In the genomic region with DNA sequence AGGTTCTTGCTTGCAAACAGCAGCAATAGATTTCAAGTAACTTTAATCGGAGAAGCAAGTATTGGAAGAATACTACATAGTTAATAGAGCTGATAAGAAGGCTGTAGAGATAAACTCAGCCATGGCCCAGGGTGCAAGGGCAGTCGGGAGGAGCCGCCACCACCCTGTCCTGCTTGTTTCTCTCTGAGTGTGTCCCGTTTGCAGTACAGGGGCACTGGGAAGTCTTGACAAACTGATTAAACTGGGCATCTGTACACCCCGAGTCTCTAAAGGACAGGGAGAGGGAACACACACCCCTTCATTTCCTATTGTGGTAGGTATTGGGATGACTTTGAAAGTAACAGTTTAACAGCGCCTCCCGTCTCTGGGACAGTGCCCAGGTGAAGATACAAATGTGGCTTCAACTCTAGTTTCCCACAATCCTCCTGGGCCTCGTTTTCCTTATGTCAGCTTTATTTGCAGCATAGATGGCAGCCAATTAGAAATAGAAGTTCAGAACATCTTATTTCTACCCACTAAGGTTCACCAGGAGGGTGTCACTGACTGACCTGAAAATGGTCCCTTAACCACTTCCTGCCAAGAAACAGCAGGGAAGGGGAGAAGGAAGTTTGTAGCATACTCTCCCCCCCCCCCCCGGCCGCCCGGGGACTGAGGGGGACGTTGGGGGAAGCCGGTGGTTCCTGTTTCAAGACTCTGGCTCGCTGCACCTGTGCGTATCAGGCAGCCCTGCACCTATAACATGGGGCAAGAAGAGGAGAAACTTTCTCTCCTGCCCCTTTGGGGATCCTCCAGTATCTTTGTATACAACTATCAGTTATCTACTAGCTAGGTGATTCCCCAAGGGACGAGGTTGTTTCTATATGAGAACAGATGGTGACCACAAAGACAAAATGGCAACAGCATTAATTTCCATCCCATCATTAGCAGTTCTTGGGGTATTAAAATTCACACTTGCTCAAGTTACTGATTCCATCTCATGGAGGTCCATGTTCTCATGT, we compare ENCODE assay signal across 18 mouse cellular contexts. TPM values are rescaled to one million over a fixed set of nuclear protein-coding genes. Genes with fewer than 3 reads are reported as not detected.
DNase-seq lines count a peak whose midpoint lies in the region; ATAC-seq and TF ChIP-seq lines count a peak whose summit lies in the region.
"Had no signal": no experiment of that assay in that cellular context is flagged by ENCODE, and none has a peak within 500 bp of the region (broad histone marks: within the 10 kb centered on the region; RNA-seq: fewer than 3 reads in every experiment).

No protein-coding gene starts in this region.

- no peaks in the 10 kb centered on the region for H3K27me3 ChIP-seq in spleen, adult 2 months (ENCODE audit: control insufficient read depth, insufficient read depth, low read length)
- H3K27me3 ChIP-seq: heart, embryonic 13.5 days; hindbrain, embryonic 15.5 days had no signal

- H3K36me3 ChIP-seq in spleen, adult 2 months (ENCODE audit: control insufficient read depth, insufficient read depth, low read length), result no peaks in the 10 kb centered on the region
- H3K36me3 ChIP-seq: heart, embryonic 13.5 days; hindbrain, embryonic 15.5 days had no signal

- H3K27ac ChIP-seq in spleen, adult 2 months (ENCODE audit: insufficient read depth, low read length), result peak overlapping the region; percentile 43
- H3K27ac ChIP-seq: heart, embryonic 13.5 days; hindbrain, embryonic 15.5 days; stomach, postnatal 0 days had no signal

- no peak for TF ChIP-seq CTCF in spleen, adult 2 months (IDR thresholded peaks at IDR 0.05; ENCODE audit: extremely low read depth, insufficient read depth, insufficient read length, insufficient replicate concordance)

- ATAC-seq in inflammation-experienced regulatory T-cells, adult 6 months, result peak; percentile 50
- peak; percentile 34; the same call in 1 of the 2 replicates for ATAC-seq in monocyte, adult 5-6 weeks (replicated peaks; ENCODE audit: insufficient number of reproducible peaks, low FRiP score, low TSS enrichment, poor library complexity, severe bottlenecking)

- WGBS in spleen, adult 2 months, result 12% methylated on average over 16 of the region's 16 CpGs

- H3K4me1 ChIP-seq in spleen, adult 2 months (ENCODE audit: control insufficient read depth, insufficient read depth, insufficient read length), result peaks cover 8% of the 10 kb centered on the region
- H3K4me1 ChIP-seq: heart, embryonic 13.5 days; hindbrain, embryonic 15.5 days had no signal

- no peak overlapping the region for H3K4me3 ChIP-seq in spleen, adult 2 months (ENCODE audit: extremely low read depth, insufficient read depth, insufficient read length)
- H3K4me3 ChIP-seq: heart, embryonic 13.5 days; hindbrain, embryonic 15.5 days; myocyte had no signal

- peak; percentile 18 to 54 for DNase-seq in spleen, adult 2 months (ENCODE audit: low read depth in 1 of 2, low spot score in 2 of 2)
- DNase-seq in spleen, adult 12 weeks (ENCODE audit: low spot score), result no peak
- DNase-seq in thymus, postnatal 4 days, result peak; percentile 61
- no peak for DNase-seq in left cerebral cortex, postnatal 14 days (ENCODE audit: low spot score in 2 of 2)
- DNase-seq in adrenal gland, postnatal 10 days, result no peak
- no peak for DNase-seq in cerebellum, postnatal 14 days
- DNase-seq: kidney, postnatal 36 days; lung, postnatal 10 days; right cerebral cortex, adult 18-20 months had no signal

- no peak for TF ChIP-seq POLR2A in spleen, adult 2 months (IDR thresholded peaks at IDR 0.05; ENCODE audit: low read depth, low read length)

- intact Hi-C loops in left cerebral cortex, postnatal 14 days (cut with DNase I), result no loop called here

RNA-seq across cellular contexts. Expression of gene Gm10198, which starts 41.9 kb away (rescaled TPM):
- not detected in 2 replicates for polyA plus RNA-seq in spleen, adult 2 months (2012; rRNA removed)
- not detected for polyA plus RNA-seq in inflammation-experienced regulatory T-cells, adult 6 months (2017; shearing (Covaris generic))
- total RNA-seq in monocyte, adult 5-6 weeks (2017), result not detected in 3 replicates
- not detected for total RNA-seq in left cerebral cortex, postnatal 14 days (2021)
- total RNA-seq in adrenal gland, postnatal 10 days (2021), result not detected
- total RNA-seq: gastrocnemius, adult 18-20 months; left cerebral cortex, postnatal 25 days had no signal
- polyA plus RNA-seq: cortical plate, adult 2 months; heart, embryonic 13.5 days; hindbrain, embryonic 15.5 days; myocyte; stomach, postnatal 0 days had no signal

RNA-seq across cellular contexts. Expression of gene Mier3, which starts 46.3 kb away (rescaled TPM):
- polyA plus RNA-seq in spleen, adult 2 months (2012; rRNA removed), result 3.0 and 3.5 TPM in 2 replicates
- polyA plus RNA-seq in inflammation-experienced regulatory T-cells, adult 6 months (2017; shearing (Covaris generic)), result 10 to 100 TPM; 15.0 to 19.9 (median 17.1) TPM
- 27.2 to 49.4 TPM (median 41.8 TPM) in 3 replicates for total RNA-seq in monocyte, adult 5-6 weeks (2017)
- total RNA-seq in left cerebral cortex, postnatal 14 days (2021), result 10 to 100 TPM; 19.7 to 20.4 TPM
- total RNA-seq in adrenal gland, postnatal 10 days (2021), result 10 to 100 TPM; 37.3 to 37.4 TPM

Comparison
In these comparisons a context has a peak if more than half of its experiments do, and no peak if none do; other contexts are left out.
1. DNase-seq: peak in spleen, adult 2 months (2 of 2) and thymus, postnatal 4 days (single experiment); none in spleen, adult 12 weeks (single experiment), left cerebral cortex, postnatal 14 days (0 of 2), adrenal gland, postnatal 10 days (single experiment) and cerebellum, postnatal 14 days (0 of 2).